Mouse (Mus musculus) heart, adult 9 months (tissue): ENCODE data around the gene Acot12.

Experiments used
- DNase-seq, 2 experiments: peaks; one replicate each; pipeline ENCODE4 v3.0.0; 2022; ENCODE audit warnings: low spot score in 2 of 2

The Acot12 gene

GRCm38 (mm10) chr13:91741280-91742047 is at the start of gene Acot12:
Gene Acot12 (plus strand): TSS chr13:91741512.
- DNase-seq, result peak; percentile 10 to 32

GRCm38 (mm10) chr13:91693615-91694014 is 47.7 kb upstream of the Acot12 start:
- no peak for DNase-seq

- DNase-seq, result no peak
Observed at GRCm38 (mm10) chr13:91695406-91695805, 45.9 kb upstream of the Acot12 start.

GRCm38 (mm10) chr13:91696109-91696645 is 45.1 kb upstream of the Acot12 start:
- DNase-seq, result peak; percentile 11 to 23

GRCm38 (mm10) chr13:91697011-91697410 is 44.3 kb upstream of the Acot12 start:
- DNase-seq, result peak in 1 of 2 experiments; percentile 27

- DNase-seq, result no peak
Observed at GRCm38 (mm10) chr13:91702337-91702736, 39.0 kb upstream of the Acot12 start.

- DNase-seq, result no peak
Observed at GRCm38 (mm10) chr13:91719487-91719886, 21.8 kb upstream of the Acot12 start.

GRCm38 (mm10) chr13:91723108-91723735 is 18.1 kb upstream of the Acot12 start:
- DNase-seq, result no peak

GRCm38 (mm10) chr13:91723736-91724119 is 17.6 kb upstream of the Acot12 start:
- DNase-seq, result no peak

GRCm38 (mm10) chr13:91724211-91724610 is 17.1 kb upstream of the Acot12 start:
- no peak for DNase-seq

GRCm38 (mm10) chr13:91725130-91725529 is 16.2 kb upstream of the Acot12 start:
- DNase-seq, result no peak

- DNase-seq, result no peak
Observed at GRCm38 (mm10) chr13:91727899-91728298, 13.4 kb upstream of the Acot12 start.

- DNase-seq, result no peak
Observed at GRCm38 (mm10) chr13:91737191-91737590, 4.1 kb upstream of the Acot12 start.

- no peak for DNase-seq
Observed at GRCm38 (mm10) chr13:91740851-91741250, 461 bp upstream of the Acot12 start.

GRCm38 (mm10) chr13:91743180-91743579 is 1.9 kb downstream of the Acot12 start:
- no peak for DNase-seq

- DNase-seq, result no peak
Observed at GRCm38 (mm10) chr13:91746470-91746869, 5.2 kb downstream of the Acot12 start.

GRCm38 (mm10) chr13:91748401-91748800 is 7.1 kb downstream of the Acot12 start:
- no peak for DNase-seq

GRCm38 (mm10) chr13:91749981-91750380 is 8.7 kb downstream of the Acot12 start:
- no peak for DNase-seq

GRCm38 (mm10) chr13:91753724-91754123 is 12.4 kb downstream of the Acot12 start:
- DNase-seq, result no peak

GRCm38 (mm10) chr13:91754762-91755161 is 13.4 kb downstream of the Acot12 start:
- DNase-seq, result no peak

GRCm38 (mm10) chr13:91756230-91756629 is 14.9 kb downstream of the Acot12 start:
- DNase-seq, result no peak

GRCm38 (mm10) chr13:91758316-91759048 is 17.2 kb downstream of the Acot12 start:
- DNase-seq, result no peak
